Mouse (Mus musculus) spleen, postnatal 4 days (tissue): ENCODE data around the gene Fam173a.
"Not testable (repeated sequence)": the region's sequence is repeated elsewhere in the genome, so short reads cannot be mapped to it uniquely, and the experiment has no call there.

Experiments used
- DNase-seq, 2 experiments: peaks; one replicate each; pipeline ENCODE4 v3.0.0; 2022; ENCODE audit warnings: low spot score in 2 of 2

Fam173a gene

DNA sequence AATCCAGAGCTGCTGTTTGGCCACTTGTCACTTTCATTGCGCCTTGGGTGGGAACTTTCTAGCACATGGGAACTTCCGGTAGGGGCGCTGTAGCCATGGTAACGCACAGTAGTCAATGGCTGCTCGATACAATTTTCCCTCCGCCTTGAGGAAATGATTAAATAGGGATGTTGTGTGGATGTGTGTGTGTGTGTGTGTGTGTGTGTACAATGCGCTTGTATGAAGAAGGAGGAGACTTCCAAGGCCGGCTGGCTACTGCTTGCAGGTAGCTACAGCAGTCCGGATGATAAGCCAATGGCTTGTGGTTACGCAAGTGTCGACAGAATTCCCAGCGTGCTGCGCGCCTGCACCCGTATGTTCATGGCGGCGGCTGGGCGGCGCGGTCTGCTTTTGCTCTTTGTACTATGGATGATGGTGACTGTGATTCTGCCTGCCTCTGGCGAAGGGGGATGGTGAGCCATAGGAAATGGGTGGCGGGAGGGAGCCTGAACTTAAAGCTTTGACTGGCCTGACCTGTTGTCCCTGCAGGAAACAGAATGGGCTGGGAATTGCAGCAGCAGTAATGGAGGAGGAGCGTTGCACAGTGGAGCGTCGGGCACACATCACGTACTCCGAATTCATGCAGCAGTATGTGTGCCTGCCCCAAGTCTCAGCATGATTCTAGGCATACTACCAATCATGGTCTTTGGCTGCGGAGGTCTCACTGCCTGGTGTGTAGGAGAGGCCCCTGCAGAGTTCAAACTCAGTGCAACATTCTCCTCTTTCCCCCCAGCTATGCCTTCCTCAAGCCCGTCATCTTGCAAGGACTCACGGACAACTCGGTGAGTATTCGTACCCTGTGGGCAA, 36.2 kb upstream of the Fam173a start, which contains the start of gene Jmjd8:
Gene Jmjd8 (plus strand): TSS at position 156 of the 846 bp plus-strand sequence.
- DNase-seq: peak; percentile 69 to 83

DNA sequence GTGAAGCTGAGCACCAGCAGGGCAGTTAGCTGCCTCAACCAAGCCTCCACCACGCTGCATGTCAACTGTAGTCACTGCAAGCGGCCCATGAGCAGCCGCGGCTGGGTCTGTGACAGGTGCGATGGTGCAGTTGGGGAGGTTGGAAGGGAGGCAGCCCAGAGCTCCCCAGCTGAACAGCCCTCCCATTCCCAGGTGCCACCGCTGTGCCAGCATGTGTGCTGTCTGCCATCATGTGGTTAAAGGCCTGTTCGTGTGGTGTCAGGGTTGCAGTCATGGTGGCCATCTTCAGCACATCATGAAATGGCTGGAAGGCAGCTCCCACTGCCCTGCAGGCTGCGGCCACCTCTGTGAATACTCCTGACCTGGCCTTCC, 35.5 kb upstream of the Fam173a start:
- DNase-seq: no peak

DNA sequence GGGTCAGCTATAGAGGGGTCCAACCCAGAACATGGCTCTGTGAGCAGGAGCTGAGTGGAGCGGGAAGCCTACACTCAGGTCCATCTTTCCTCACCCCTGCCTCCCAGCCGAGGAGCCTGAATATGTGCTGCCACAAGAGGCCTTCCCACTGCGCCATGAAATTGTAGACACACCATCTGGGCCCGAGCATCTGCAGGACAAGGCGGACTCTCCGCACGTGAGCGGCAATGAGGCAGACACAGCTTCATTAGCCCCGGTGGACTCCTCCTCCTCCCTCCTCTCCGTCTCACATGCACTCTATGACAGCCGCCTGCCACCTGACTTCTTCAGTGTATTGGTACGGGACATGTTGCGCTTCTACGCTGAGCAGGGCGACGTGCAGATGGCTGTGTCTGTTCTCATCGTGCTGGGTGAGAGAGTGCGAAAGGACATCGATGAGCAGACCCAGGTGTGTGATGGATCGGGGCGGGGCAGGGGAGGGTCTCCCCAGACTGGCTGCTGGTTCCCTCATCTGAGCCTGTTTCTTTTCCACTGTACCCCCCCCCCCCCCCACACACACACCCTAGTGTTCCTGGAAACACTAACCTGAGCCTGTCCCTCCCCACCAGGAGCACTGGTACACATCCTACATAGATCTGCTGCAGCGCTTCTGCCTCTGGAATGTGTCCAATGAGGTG, 35.0 kb upstream of the Fam173a start:
- DNase-seq: no peak

DNA sequence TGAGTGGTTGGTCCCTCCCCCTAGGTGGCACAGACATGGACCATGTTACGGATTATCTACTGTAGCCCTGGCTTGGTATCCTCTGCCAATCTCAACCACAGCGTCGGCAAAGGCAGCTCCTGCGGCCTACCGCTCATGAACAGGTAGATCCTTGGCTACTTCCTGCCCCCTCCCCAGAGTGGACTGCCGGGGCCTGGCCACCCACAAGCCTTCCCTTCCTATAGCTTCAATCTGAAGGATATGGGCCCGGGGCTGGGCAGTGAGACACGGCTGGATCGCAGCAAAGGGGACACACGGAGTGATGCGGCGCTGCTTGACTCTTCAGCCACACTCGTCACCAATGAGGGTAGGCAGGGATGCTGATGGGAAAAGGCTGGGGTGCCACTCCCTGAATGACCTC, 34.3 kb upstream of the Fam173a start:
- no peak for DNase-seq

DNA sequence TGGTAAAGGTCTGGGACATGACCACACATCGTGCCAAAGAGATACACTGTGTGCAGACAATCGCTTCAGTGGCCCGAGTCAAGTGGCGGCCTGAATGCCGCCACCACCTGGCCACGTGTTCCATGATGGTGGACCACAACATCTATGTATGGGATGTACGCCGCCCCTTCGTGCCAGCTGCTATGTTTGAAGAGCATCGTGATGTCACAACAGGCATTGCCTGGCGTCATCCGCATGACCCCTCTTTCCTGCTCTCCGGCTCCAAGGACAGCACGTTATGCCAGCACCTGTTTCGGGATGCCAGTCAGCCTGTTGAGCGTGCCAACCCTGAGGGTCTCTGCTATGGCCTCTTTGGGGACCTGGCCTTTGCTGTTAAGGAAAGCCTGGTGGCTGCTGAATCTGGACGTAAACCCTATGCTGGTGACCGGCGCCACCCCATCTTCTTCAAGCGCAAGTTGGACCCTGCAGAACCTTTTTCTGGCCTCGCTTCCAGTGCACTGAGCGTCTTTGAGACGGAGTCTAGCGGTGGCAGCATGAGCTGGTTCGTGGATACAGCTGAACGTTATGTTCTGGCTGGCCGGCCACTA, 33.4 kb upstream of the Fam173a start:
- DNase-seq: no peak

DNA sequence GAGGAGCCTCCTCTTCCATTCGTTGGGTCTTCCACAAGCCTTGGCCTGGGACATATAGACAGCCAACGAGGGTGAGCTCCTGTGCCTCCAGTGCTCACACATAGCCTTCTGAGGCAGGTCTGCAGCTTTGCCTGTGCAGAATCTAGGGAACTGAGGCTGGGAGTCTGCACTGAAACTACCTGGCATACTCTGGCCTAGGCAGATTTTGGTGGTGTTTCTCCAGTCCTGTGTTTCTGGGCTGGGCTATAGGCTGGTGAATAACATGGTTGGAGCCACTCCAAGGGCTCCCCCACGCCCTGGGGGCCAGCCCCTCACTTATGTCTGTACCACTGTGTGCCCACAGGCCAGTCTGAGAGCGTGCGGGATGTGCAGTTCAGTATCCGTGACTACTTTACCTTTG, 32.6 kb upstream of the Fam173a start:
- DNase-seq: no peak

DNA sequence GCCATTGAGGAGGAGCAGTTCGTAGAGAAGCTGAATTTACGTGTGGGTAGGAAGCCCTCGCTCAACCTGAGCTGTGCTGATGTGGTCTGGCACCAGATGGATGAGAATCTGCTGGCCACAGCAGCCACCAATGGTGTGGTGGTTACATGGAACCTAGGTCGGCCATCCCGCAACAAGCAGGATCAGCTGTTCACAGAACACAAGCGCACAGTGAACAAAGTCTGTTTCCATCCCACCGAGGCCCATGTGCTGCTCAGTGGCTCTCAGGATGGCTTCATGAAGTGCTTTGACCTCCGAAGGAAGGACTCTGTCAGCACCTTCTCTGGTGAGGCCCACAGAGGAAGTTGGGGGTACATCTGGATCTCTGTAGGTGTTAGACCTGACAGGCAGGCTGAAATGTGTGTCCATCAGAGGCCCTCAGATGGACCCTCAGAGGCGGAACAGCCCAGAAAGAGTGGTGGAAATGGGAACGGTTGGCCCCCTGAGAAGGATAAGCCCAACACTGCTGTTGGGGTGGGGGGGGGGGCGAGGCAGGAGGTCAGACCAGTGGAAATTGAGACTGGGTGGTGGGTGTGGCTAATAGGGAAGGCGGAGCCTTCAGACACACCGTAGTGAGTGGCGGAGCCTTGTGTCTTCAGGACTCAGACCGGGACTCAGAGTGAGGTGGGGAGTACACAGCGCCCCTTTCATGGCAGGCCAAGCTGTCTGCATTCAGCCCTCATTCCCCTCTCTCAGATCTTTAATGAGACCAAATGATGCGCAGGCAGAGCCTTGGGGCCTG, 31.9 kb upstream of the Fam173a start:
- no peak for DNase-seq

DNA sequence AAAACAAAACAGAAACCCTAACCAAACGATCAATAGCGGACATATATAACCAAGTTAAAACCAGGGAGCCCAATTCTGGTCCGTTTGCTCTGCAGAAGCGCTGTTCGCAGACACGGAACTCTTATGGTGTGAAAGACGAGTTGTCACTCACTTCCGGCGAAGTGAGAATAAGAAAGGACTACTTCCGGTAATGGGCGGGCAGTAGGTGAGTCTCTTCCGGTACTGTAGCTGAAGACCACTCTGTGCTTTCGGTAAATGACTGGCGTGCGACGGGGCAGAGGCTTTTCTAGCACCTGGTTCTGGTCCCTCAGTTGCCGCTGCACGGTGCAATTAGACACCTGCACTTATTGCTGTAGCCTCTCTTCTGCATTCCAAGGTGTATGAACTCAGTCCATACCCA, 30.8 kb upstream of the Fam173a start, which contains the start of gene Wdr24:
Gene Wdr24 (plus strand): TSS at position 176 of the 400 bp plus-strand sequence.
- peak; percentile 77 to 84 for DNase-seq

DNA sequence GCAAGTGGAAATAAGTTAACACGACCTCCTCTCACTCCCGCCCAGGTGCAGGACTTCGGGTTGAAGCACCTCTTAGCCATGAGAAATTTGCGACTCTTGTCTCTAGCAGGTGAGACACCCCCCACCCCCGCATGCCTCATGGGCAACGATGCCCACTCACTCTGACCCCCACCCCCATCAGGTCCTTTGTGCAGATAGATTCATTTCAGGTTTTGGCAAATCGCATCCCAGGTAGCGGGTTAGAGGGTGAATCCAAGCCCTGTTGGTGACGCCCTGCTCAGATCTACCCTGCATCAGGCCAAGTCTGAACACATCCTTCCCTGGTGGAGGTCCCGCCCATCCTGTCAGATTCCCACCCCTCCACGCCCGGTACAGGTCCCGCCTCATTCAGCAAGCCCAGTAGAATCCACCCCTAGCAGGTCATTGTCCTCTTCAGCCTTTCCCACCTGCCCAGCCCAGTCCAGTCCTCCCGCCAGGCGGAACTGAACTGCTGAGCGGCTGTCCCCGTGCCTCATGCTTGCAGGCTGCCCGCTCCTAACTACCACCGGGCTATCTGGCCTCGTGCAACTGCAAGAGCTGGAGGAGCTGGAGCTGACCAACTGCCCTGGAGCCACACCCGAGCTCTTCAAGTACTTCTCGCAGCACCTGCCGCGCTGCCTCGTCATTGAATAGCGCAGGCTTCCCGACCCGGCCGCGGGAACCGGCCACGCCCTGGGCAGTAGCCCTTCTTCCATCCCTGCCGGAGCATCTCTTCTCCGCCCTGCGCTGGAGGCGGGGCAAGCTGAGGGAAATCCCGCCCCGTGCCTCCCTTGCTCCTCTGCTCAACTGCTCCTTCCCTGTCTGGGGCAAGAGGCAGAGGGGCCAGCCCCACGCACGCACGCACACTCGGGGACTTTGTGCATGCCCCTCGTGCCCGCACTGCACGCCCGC, 26.4 kb upstream of the Fam173a start:
- DNase-seq: peak; percentile 24 to 65

DNA sequence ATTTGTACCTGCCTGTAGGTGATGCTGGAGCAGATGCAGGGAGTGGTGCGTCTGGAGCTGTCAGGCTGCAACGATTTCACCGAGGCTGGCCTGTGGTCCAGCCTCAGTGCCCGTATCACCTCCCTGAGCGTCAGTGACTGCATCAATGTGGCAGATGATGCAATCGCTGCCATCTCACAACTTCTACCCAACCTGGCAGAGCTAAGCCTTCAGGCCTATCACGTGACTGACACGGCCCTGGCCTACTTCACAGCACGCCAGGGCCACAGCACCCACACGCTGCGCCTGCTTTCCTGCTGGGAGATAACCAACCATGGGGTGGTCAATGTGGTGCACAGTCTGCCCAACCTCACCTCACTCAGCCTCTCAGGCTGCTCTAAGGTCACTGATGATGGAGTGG, 25.0 kb upstream of the Fam173a start:
- no peak for DNase-seq

DNA sequence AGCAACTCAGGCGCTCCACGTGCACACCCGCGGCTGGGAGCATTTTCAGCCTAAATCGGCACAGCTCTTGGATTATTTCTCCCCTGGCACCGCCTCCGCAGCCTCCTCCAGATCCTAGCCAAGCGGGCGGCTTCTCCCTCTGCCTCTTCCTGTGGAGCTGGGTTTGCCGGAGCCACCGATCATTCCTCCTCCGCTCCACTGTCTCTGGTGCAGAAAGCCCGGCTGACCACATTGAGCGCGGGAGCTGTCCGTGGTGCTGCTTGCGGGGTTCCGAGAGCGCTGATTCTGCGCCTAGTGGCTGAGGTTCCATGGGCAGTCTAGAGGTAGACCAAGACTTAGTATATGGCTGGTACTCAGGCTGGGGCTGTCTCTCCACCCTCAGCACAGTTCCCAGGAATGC, 20.8 kb upstream of the Fam173a start:
- peak; percentile 78 to 94 for DNase-seq

DNA sequence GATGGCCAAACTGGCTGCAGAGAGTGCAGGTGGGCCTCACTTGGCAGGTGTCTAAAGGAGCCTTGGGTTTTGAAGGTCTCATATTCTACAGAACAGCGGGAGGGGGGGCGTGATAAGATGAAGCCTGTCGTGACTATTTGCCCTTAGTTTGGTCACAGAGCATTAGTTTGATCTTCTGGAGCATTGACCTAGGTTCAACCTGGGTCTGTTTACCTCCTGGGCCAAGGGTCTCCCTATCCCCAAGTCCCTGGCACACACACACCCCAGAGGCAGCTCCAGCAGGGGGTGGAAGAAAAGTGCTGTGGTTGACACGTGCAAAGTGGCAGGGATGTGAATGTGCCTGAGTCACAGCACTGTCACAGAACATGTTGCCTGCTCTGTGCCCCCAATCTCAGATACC, 18.2 kb upstream of the Fam173a start:
- DNase-seq: no peak

DNA sequence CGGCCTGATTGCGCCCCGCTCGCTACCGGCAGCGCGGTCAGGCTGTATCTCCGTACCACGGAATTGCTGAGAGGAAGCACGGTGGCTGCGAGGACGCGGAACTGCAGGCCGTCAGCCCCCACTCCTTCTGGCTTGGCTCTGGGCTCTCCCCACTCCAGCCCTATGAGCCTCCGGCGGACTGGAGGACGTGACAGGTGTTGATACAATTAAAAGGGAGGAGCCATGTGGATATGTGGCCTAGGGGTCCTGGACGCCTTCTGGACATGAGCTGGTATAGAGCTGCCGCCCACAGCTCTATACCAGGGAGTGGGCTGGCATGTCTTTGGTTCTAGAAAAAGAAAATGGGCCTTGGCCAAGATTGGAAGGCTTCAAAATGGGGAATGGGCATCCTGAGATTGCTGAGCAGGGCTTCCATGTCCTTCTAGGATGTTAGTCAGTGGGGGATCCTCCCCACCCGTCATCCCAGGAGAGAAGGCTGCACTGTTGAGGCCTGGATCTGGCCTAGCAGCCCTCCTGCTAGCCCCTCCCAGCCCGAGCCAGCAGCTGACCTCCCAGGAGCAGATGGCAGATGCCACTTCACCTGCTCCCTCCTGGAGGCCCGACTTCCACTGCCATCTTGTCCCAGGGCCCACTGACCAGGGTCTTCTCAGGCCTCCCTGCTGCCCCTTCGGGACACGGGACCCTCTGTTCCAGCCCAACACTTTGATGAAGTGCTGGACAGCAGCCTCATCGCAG, 17.1 kb upstream of the Fam173a start:
- DNase-seq: no peak

DNA sequence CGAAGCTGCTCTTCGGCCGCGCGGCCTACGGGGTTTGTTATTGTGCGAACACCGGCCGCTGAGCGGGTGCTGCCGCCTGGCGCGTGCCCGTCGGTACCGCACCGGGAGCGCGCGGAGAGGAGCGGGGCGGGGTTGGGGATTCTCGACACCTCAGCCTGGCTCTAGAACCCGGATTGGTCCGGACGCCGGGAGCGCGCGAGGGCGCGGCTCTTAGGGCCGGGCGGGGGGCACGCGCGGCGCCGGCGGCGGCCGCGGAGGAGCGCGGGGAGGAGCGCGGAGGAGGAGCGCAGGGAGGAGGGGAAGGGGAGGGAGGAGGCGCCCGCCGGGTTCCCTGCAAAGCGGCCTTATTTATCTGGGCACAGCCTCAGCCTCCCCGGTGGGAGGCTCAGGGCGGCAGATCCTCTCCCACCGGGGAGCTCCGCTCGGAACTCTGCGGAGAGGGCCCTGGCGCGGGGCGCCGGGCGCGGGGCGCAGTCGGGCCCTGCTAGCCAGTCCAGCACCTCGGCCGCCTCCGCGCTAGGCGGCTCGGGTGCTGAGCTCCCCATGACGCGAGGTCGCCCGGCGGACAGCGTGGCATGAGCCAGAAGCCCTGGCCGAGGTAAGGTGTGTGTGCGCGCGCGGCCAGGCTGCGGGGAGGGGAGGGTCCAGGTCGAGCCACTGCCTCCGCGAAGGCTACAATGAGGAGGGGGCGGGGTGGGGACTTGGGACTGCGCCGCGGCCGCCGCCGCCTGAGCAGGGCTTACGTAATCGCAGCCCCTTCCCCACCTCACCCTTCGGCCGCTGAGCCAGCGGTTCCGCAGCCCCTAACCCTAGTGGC, 16.3 kb upstream of the Fam173a start, which contains the start of gene Fbxl16:
Gene Fbxl16 (plus strand): TSS at position 297 of the 817 bp plus-strand sequence.
- DNase-seq: peak in 1 of 2 experiments; percentile 64

DNA sequence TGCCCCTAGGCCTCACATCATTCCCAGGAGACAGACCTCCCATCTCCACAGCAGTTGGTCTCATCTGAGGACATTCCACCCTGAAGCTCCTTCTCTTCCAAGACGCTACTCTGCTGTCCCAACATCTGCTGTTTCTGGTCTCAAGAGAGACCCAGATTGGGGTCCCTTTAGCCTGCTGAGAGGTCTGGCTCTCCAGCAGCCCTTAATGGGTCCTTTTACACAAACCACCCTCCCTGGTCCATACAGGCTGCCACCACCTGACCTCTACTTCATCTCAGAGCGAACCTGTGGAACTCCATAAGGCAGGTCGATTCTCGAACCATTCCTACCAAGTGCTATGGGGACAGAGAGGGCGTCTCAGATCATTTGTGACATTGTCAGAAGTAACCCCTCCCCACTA, 15.3 kb upstream of the Fam173a start:
- DNase-seq: no peak

DNA sequence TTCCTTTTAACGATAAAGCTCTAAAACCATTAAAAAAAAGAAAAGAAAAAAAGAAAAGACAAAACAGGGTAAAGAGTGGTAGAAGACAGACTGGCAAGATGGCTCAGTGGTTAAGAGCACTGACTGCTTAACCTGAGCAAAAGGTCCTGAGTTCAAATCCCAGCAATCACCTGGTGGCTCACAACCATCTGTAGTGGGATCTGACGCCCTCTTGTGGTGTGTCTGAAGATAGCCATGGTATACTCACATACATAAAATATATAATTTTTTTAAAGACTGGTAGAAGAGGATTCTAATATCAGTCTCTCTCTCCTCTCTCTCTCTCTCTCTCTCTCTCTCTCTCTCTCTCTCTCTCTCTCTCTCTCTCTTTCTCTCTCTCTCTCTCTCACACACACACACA, 14.8 kb upstream of the Fam173a start:
- DNase-seq: not testable (repeated sequence)

DNA sequence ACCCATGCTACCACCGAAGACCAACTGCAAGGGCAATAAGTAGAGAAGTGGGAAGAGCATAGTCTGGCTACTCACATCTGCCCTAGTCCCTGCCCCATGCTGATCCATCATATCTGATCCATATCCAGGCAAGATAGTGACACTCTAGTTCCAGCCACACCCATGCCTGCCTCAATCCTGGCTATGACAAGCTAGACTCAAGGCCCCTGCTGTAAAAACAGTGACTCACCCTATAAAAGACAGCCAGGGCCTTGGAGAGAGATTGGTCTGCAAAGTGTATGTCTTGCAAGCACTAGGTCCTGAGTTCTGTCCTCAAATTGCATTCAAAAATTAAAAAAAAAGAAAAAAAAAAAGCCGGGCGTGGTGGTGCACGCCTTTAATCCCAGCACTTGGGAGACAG, 13.8 kb upstream of the Fam173a start:
- no peak for DNase-seq

DNA sequence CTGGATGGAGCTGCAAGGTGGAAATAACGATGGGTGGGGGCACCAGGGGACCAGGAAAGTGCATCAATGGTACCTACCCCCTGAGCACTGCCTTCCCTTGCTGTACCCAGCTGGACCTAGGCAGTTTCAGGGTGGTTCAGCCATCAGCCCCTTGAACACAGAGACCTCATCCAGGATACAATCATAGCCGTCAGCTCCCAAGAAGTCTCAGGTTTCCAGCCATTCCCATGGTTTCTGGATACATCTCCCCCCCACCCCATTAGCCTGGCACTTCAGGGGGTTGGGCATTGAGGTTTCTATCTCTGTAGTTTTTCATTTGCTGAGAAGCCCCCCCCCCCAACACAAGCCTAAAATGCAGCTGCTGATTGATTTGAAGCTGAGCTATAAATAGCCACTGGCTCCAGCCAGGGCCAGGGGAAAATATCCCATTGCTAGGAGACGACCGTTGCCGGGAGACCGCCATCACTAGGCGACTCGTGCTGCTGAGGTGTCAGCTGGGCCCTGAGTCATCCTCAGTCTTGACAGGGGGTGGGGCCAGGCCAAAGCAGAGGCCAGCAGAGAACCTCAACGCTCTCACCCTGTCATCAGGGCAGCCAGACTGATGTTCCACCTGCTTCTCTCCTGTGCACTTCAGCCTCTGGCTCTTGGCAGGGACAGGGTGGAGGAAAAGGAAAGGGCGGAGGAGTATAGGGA, 10.3 kb upstream of the Fam173a start:
- DNase-seq: no peak

DNA sequence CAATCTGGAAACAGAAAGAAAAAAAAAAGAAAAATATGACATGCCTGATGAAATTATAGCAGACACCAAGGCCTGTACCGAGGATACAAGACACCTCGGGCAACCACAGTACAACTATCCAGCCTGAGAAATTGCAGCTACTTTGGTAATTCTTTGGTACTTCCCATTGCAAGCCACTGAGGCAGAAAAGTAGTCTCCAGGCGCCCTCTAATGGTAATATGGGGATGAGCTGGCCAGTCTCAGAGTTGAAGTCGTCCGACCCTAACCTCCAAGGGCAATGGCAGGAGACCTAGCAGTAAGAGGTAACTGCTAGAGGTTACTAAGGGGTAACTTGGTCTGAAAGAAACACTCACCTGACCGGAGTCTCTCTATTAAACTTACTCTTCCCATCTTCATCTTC, 8.3 kb upstream of the Fam173a start:
- peak in 1 of 2 experiments; percentile 63 for DNase-seq
